Mouse (Mus musculus) megakaryocyte, embryonic 14.5 days (primary cell): ENCODE measurements around the gene Ndufc2.

Experiments used
- FLI1 ChIP-seq: IDR thresholded peaks from 2 replicates; pipeline ENCODE4 v1.6.1; 2012; ENCODE audit warnings: low read length, inconsistent platforms, mixed read lengths
- GATA1 ChIP-seq: IDR thresholded peaks from 3 replicates; pipeline ENCODE4 v1.6.1; 2012; ENCODE audit warnings: mixed read lengths, low read length, inconsistent platforms, borderline replicate concordance

- TF ChIP-seq GATA1 (no peak), FLI1 (no peak)
Observed at GRCm38 (mm10) chr7:97419163-97419562, 19.4 kb downstream of the Ndufc2 start.
